Mouse (Mus musculus): ENCODE measurements at regions not wholly inside any gene's neighbourhood (a gene's known extent, or its start where the extent isn't known, plus 50 kb on each side); places are given as distances from the start of the nearest gene placed in this dataset.
"Not testable (repeated sequence)": the region's sequence is repeated elsewhere in the genome, so short reads cannot be mapped to it uniquely, and the experiment has no call there.

GRCm38 (mm10) chr11:12540333-12540870 is 75.6 kb upstream of the Cobl start:
- H3K36me3 ChIP-seq (ENCODE audit: control insufficient read depth, insufficient read depth, low read length), result no peaks in the 10 kb centered on the region
- no peak overlapping the region for H3K9ac ChIP-seq (replicated peaks; ENCODE audit: low read depth, low read length)
- no peak overlapping the region for H3K4me2 ChIP-seq (replicated peaks; ENCODE audit: low read depth, low read length)
- ATAC-seq (ENCODE audit: insufficient number of reproducible peaks, insufficient read depth, low FRiP score, low read depth), result no peak
- H3K27ac ChIP-seq (ENCODE audit: low read length), result no peak overlapping the region
- no peaks in the 10 kb centered on the region for H3K4me1 ChIP-seq (ENCODE audit: control insufficient read depth, insufficient read depth, low read length)
- no peaks in the 10 kb centered on the region for H3K9me3 ChIP-seq (ENCODE audit: control insufficient read depth, low read depth, low read length)
- no peaks in the 10 kb centered on the region for H3K27me3 ChIP-seq (ENCODE audit: control insufficient read depth, insufficient read depth, low read length)
- 42% methylated on average over 5 of the region's 5 CpGs for WGBS
- H3K4me3 ChIP-seq (ENCODE audit: low read depth, low read length), result no peak overlapping the region

DNA sequence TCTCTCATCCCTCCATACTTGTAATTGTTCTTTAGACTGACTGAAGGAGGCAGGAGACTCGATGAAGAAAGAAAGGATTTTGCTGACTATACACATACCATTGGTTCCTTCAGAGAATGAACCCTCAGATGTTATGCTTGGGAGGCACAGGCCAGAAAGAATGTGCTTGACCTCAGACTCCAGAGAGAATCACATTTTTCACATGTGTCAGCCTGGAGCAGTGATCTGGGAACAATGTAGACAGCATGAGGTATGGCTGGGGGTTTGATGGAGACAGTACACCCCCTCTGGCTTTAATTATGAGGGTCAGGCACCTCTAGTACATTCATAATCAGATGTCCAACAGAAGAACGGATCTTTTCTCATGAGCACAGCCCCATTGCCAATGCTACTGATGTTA is 70.3 kb upstream of the Cobl start:
- no peak overlapping the region for H3K4me2 ChIP-seq (replicated peaks; ENCODE audit: low read depth, low read length)
- H3K4me1 ChIP-seq (ENCODE audit: control insufficient read depth, insufficient read depth, low read length), result no peaks in the 10 kb centered on the region
- no peak overlapping the region for H3K9ac ChIP-seq (replicated peaks; ENCODE audit: low read depth, low read length)
- H3K9me3 ChIP-seq (ENCODE audit: control insufficient read depth, low read depth, low read length), result no peaks in the 10 kb centered on the region
- H3K27ac ChIP-seq (ENCODE audit: low read length), result no peak overlapping the region
- WGBS, result 24% methylated on average over 2 of the region's 2 CpGs
- H3K27me3 ChIP-seq (ENCODE audit: control insufficient read depth, insufficient read depth, low read length), result no peaks in the 10 kb centered on the region
- ATAC-seq (ENCODE audit: insufficient number of reproducible peaks, insufficient read depth, low FRiP score, low read depth), result no peak
- H3K36me3 ChIP-seq (ENCODE audit: control insufficient read depth, insufficient read depth, low read length), result no peaks in the 10 kb centered on the region
- no peak overlapping the region for H3K4me3 ChIP-seq (ENCODE audit: low read depth, low read length)

DNA sequence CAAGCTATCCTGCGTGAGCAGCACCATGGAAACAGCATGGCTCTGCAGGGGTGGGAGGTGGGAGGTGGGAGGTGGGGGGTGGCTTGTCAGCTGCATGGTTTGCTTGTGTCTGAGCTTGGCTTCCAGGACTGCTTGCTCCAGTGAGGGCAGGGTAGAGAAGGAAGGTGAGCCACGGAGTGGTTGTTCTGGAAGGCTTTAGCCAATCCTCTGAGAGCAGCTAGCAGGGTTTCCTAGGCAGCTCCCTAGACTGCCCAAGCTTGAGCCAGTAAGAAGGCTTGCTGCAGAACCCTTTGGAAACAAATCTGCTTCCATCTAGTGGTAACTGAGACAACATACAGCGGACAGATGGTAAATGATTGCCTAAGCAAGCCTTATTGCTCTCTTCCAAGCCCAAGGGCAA is 67.5 kb upstream of the Cobl start:
- Histone ChIP-seq H3K4me3 (ENCODE audit: low read depth, low read length) (no peak overlapping the region), H3K9me3 (ENCODE audit: control insufficient read depth, low read depth, low read length) (no peaks in the 10 kb centered on the region), H3K36me3 (ENCODE audit: control insufficient read depth, insufficient read depth, low read length) (no peaks in the 10 kb centered on the region), H3K27me3 (ENCODE audit: control insufficient read depth, insufficient read depth, low read length) (no peaks in the 10 kb centered on the region), H3K27ac (ENCODE audit: low read length) (peak overlapping the region; percentile 74; the same call in 1 of the 2 replicates), H3K9ac (replicated peaks; ENCODE audit: low read depth, low read length) (no peak overlapping the region), H3K4me1 (ENCODE audit: control insufficient read depth, insufficient read depth, low read length) (no peaks in the 10 kb centered on the region), H3K4me2 (replicated peaks; ENCODE audit: low read depth, low read length) (no peak overlapping the region)
- peak; percentile 94 for ATAC-seq (ENCODE audit: insufficient number of reproducible peaks, insufficient read depth, low FRiP score, low read depth)
- 13% methylated on average over 3 of the region's 3 CpGs for WGBS

- H3K27ac ChIP-seq (ENCODE audit: low read length); H3K4me1 ChIP-seq (ENCODE audit: control insufficient read depth, insufficient read depth, low read length); H3K9ac ChIP-seq (replicated peaks; ENCODE audit: low read depth, low read length); H3K9me3 ChIP-seq (ENCODE audit: control insufficient read depth, low read depth, low read length); H3K27me3 ChIP-seq (ENCODE audit: control insufficient read depth, insufficient read depth, low read length); H3K4me3 ChIP-seq (ENCODE audit: low read depth, low read length); H3K4me2 ChIP-seq (replicated peaks; ENCODE audit: low read depth, low read length); ATAC-seq (ENCODE audit: insufficient number of reproducible peaks, insufficient read depth, low FRiP score, low read depth); H3K36me3 ChIP-seq (ENCODE audit: control insufficient read depth, insufficient read depth, low read length): not testable (repeated sequence)
- 56% methylated on average over 2 of the region's 2 CpGs for WGBS
Observed at GRCm38 (mm10) chr11:12522063-12522462, 57.3 kb upstream of the Cobl start.

DNA sequence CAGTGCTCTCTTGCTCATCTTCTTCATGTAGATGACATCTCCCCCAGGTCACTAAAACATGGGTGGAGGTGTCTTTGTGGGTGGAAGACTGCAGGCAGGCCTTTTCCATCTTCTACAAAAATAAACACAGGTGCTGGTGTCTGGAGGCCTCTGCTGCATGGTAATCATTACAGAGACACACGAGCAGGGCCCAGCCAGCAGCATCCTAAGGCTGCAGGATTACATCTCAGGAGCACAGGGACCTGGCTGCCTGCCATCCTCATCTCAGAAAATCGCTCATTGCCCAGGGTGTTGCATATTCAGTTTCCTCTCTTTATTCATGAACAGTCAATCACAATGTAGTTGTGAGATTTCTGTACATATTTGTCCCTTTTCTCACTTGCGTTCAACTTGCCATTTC is 56.5 kb upstream of the Cobl start:
- Histone ChIP-seq H3K4me3 (ENCODE audit: low read depth, low read length) (no peak overlapping the region), H3K9me3 (ENCODE audit: control insufficient read depth, low read depth, low read length) (no peaks in the 10 kb centered on the region), H3K9ac (replicated peaks; ENCODE audit: low read depth, low read length) (no peak overlapping the region), H3K4me2 (replicated peaks; ENCODE audit: low read depth, low read length) (no peak overlapping the region), H3K27ac (ENCODE audit: low read length) (peak overlapping the region; percentile 69), H3K27me3 (ENCODE audit: control insufficient read depth, insufficient read depth, low read length) (no peaks in the 10 kb centered on the region), H3K4me1 (ENCODE audit: control insufficient read depth, insufficient read depth, low read length) (peaks cover 3% of the 10 kb centered on the region; the same call in 1 of the 2 replicates), H3K36me3 (ENCODE audit: control insufficient read depth, insufficient read depth, low read length) (no peaks in the 10 kb centered on the region)
- no peak for ATAC-seq (ENCODE audit: insufficient number of reproducible peaks, insufficient read depth, low FRiP score, low read depth)
- WGBS, result 46% methylated on average over 3 of the region's 3 CpGs

DNA sequence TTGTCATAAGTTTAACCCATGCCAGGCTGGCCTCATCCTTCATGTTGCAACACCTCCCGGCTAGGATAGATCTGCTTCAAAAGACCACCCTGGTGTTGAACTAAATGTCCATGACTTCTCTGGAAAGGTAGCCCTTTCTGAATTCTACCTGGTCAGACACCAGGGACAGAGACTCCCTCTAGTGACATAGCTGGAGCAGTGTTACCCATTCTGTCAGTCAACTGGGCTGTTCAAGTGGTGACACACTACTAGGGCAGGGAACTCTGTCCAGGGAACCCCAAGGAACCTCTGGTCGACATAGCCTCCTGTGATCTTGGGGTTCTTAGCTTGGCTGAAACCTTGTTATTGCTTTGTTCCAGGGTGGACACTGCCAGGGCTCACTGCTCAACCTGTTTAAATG is 51.6 kb upstream of the Cobl start:
- H3K9ac ChIP-seq (replicated peaks; ENCODE audit: low read depth, low read length), result no peak overlapping the region
- ATAC-seq (ENCODE audit: insufficient number of reproducible peaks, insufficient read depth, low FRiP score, low read depth), result no peak
- H3K36me3 ChIP-seq (ENCODE audit: control insufficient read depth, insufficient read depth, low read length), result no peaks in the 10 kb centered on the region
- peaks cover 8% of the 10 kb centered on the region for H3K4me1 ChIP-seq (ENCODE audit: control insufficient read depth, insufficient read depth, low read length)
- H3K4me3 ChIP-seq (ENCODE audit: low read depth, low read length), result no peak overlapping the region
- H3K27ac ChIP-seq (ENCODE audit: low read length), result no peak overlapping the region
- H3K4me2 ChIP-seq (replicated peaks; ENCODE audit: low read depth, low read length), result no peak overlapping the region
- WGBS, result 87% methylated on average over 2 of the region's 2 CpGs
- no peaks in the 10 kb centered on the region for H3K9me3 ChIP-seq (ENCODE audit: control insufficient read depth, low read depth, low read length)
- no peaks in the 10 kb centered on the region for H3K27me3 ChIP-seq (ENCODE audit: control insufficient read depth, insufficient read depth, low read length)
